Mouse (Mus musculus): ENCODE data around the gene Nid1. TPM values are rescaled to one million over a fixed set of nuclear protein-coding genes. Genes with fewer than 3 reads are reported as not detected.

Gene Nid1
- polyA plus RNA-seq, 2 experiments: 104 to 143 TPM

- 85% methylated on average over 6 of the region's 6 CpGs for WGBS
- TF ChIP-seq POLR2A (IDR thresholded peaks at IDR 0.05; ENCODE audit: borderline replicate concordance, extremely low read depth, insufficient read depth, insufficient read length): no peak
Measured at GRCm38 (mm10) chr13:13548431-13549190, 111.3 kb downstream of the Nid1 start.

GRCm38 (mm10) chr13:13549687-13550660 is 112.6 kb downstream of the Nid1 start:
- H3K27ac ChIP-seq (replicated peaks; ENCODE audit: low read depth, low read length): no peak overlapping the region
- ATAC-seq (ENCODE audit: low FRiP score, low read depth): no peak
- no peaks in the 10 kb centered on the region for H3K9me3 ChIP-seq (ENCODE audit: control insufficient read depth, low read length)
- no peak overlapping the region for H3K9ac ChIP-seq (ENCODE audit: low read depth, low read length, severe bottlenecking)
- H3K4me2 ChIP-seq (replicated peaks; ENCODE audit: low read depth, low read length, severe bottlenecking): no peak overlapping the region
- no peak for DNase-seq (ENCODE audit: low spot score)
- TF ChIP-seq POLR2A (IDR thresholded peaks at IDR 0.05; ENCODE audit: borderline replicate concordance, extremely low read depth, insufficient read depth, insufficient read length): no peak
- no peaks in the 10 kb centered on the region for H3K27me3 ChIP-seq (ENCODE audit: control insufficient read depth, insufficient read depth, low read length)
- no peaks in the 10 kb centered on the region for H3K36me3 ChIP-seq (ENCODE audit: control insufficient read depth, insufficient read depth, low read length)
- H3K4me3 ChIP-seq (replicated peaks; ENCODE audit: low read length): no peak overlapping the region
- H3K4me1 ChIP-seq (ENCODE audit: control insufficient read depth, insufficient read depth, low read length): no peaks in the 10 kb centered on the region
- WGBS: 70% methylated on average over 9 of the region's 9 CpGs

More at GRCm38 (mm10) chr13:13548431-13549190, 111.3 kb downstream of the Nid1 start:
- H3K4me2 ChIP-seq (replicated peaks; ENCODE audit: low read depth, low read length, severe bottlenecking): no peak overlapping the region
- H3K36me3 ChIP-seq (ENCODE audit: control insufficient read depth, insufficient read depth, low read length): no peaks in the 10 kb centered on the region
- no peak overlapping the region for H3K27ac ChIP-seq (replicated peaks; ENCODE audit: low read depth, low read length)
- H3K9me3 ChIP-seq (ENCODE audit: control insufficient read depth, low read length): no peaks in the 10 kb centered on the region
- DNase-seq (ENCODE audit: low spot score): no peak
- H3K4me1 ChIP-seq (ENCODE audit: control insufficient read depth, insufficient read depth, low read length): no peaks in the 10 kb centered on the region
- H3K9ac ChIP-seq (ENCODE audit: low read depth, low read length, severe bottlenecking): no peak overlapping the region
- H3K27me3 ChIP-seq (ENCODE audit: control insufficient read depth, insufficient read depth, low read length): no peaks in the 10 kb centered on the region
- ATAC-seq (ENCODE audit: low FRiP score, low read depth): no peak
- no peak overlapping the region for H3K4me3 ChIP-seq (replicated peaks; ENCODE audit: low read length)

- Histone ChIP-seq H3K27ac (replicated peaks; ENCODE audit: low read depth, low read length) (no peak overlapping the region), H3K9me3 (ENCODE audit: control insufficient read depth, low read length) (no peaks in the 10 kb centered on the region), H3K27me3 (ENCODE audit: control insufficient read depth, insufficient read depth, low read length) (no peaks in the 10 kb centered on the region), H3K36me3 (ENCODE audit: control insufficient read depth, insufficient read depth, low read length) (no peaks in the 10 kb centered on the region), H3K4me3 (replicated peaks; ENCODE audit: low read length) (no peak overlapping the region), H3K4me2 (replicated peaks; ENCODE audit: low read depth, low read length, severe bottlenecking) (no peak overlapping the region), H3K4me1 (ENCODE audit: control insufficient read depth, insufficient read depth, low read length) (no peaks in the 10 kb centered on the region), H3K9ac (ENCODE audit: low read depth, low read length, severe bottlenecking) (no peak overlapping the region)
- TF ChIP-seq POLR2A (IDR thresholded peaks at IDR 0.05; ENCODE audit: borderline replicate concordance, extremely low read depth, insufficient read depth, insufficient read length): no peak
- no peak for ATAC-seq (ENCODE audit: low FRiP score, low read depth)
- WGBS: 47% methylated on average over 3 of the region's 3 CpGs
- DNase-seq (ENCODE audit: low spot score): no peak
Measured at GRCm38 (mm10) chr13:13552020-13552419, 114.7 kb downstream of the Nid1 start.

- ATAC-seq (ENCODE audit: low FRiP score, low read depth) (no peak), DNase-seq (ENCODE audit: low spot score) (no peak)
Measured at GRCm38 (mm10) chr13:13553660-13554059, 116.3 kb downstream of the Nid1 start.

DNA sequence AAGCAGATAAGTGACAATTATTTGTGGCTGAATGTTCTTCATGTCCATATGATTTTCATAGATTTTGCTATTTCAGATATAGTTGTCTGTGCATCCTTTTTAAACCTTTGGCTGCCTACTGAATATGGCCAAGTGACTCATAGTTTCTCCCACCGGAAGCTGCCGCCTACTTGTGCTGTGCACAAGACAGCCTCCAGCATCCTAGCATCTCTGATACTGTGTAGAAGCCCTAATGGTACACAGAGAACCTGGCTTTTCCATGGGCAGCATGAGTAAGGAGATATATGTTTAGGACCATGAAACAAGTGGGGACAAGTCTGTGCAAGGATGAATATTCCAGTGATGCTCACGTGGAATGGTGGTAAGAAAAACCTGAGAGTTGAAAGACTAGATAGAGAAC is 117.8 kb downstream of the Nid1 start:
- DNase-seq (ENCODE audit: low spot score): no peak
- Histone ChIP-seq H3K4me3 (replicated peaks; ENCODE audit: low read length) (no peak overlapping the region), H3K27me3 (ENCODE audit: control insufficient read depth, insufficient read depth, low read length) (no peaks in the 10 kb centered on the region), H3K9ac (ENCODE audit: low read depth, low read length, severe bottlenecking) (no peak overlapping the region), H3K4me2 (replicated peaks; ENCODE audit: low read depth, low read length, severe bottlenecking) (no peak overlapping the region), H3K4me1 (ENCODE audit: control insufficient read depth, insufficient read depth, low read length) (no peaks in the 10 kb centered on the region), H3K9me3 (ENCODE audit: control insufficient read depth, low read length) (no peaks in the 10 kb centered on the region), H3K36me3 (ENCODE audit: control insufficient read depth, insufficient read depth, low read length) (no peaks in the 10 kb centered on the region), H3K27ac (replicated peaks; ENCODE audit: low read depth, low read length) (no peak overlapping the region)
- no peak for TF ChIP-seq POLR2A (IDR thresholded peaks at IDR 0.05; ENCODE audit: borderline replicate concordance, extremely low read depth, insufficient read depth, insufficient read length)
- WGBS: 91% methylated on average over 3 of the region's 3 CpGs
- no peak for ATAC-seq (ENCODE audit: low FRiP score, low read depth)

More at GRCm38 (mm10) chr13:13553660-13554059, 116.3 kb downstream of the Nid1 start:
- 58% methylated on average over 1 of the region's 1 CpGs for WGBS
- no peak for TF ChIP-seq POLR2A (IDR thresholded peaks at IDR 0.05; ENCODE audit: borderline replicate concordance, extremely low read depth, insufficient read depth, insufficient read length)
- H3K4me3 ChIP-seq (replicated peaks; ENCODE audit: low read length): no peak overlapping the region
- no peaks in the 10 kb centered on the region for H3K27me3 ChIP-seq (ENCODE audit: control insufficient read depth, insufficient read depth, low read length)
- H3K4me1 ChIP-seq (ENCODE audit: control insufficient read depth, insufficient read depth, low read length): no peaks in the 10 kb centered on the region
- no peak overlapping the region for H3K4me2 ChIP-seq (replicated peaks; ENCODE audit: low read depth, low read length, severe bottlenecking)
- no peaks in the 10 kb centered on the region for H3K9me3 ChIP-seq (ENCODE audit: control insufficient read depth, low read length)
- H3K9ac ChIP-seq (ENCODE audit: low read depth, low read length, severe bottlenecking): no peak overlapping the region
- H3K36me3 ChIP-seq (ENCODE audit: control insufficient read depth, insufficient read depth, low read length): no peaks in the 10 kb centered on the region
- no peak overlapping the region for H3K27ac ChIP-seq (replicated peaks; ENCODE audit: low read depth, low read length)

Data from limb, embryonic 14.5 days (tissue).